Mouse (Mus musculus) spleen, adult 2 months (tissue): ENCODE measurements around the gene Actl6a. TPM values are rescaled to one million over a fixed set of nuclear protein-coding genes. Genes with fewer than 3 reads are reported as not detected.
A peak's percentile ranks its signal among the peaks of the same experiment; 100 is the strongest.
"Not testable (repeated sequence)": the region's sequence is repeated elsewhere in the genome, so short reads cannot be mapped to it uniquely, and the experiment has no call there.

ENCODE experiments used
- DNase-seq, 2 experiments: peaks; one replicate each; pipeline versions ENCODE4 v3.0.0 to v3.0.0-alpha.2; 2012 to 2021; ENCODE audit warnings: low spot score in 2 of 2, low read depth in 1 of 2
- H3K27ac ChIP-seq: fragments of 200-500 bp; 2 replicates; pipeline ENCODE4 v1.5.1; 2012; ENCODE audit warnings: low read length, inconsistent platforms; ENCODE audit not compliant: insufficient read depth
- H3K27me3 ChIP-seq: fragments of 200-500 bp; 2 replicates; pipeline ENCODE4 v1.6.1; 2012; ENCODE audit warnings: mild to moderate bottlenecking, moderate library complexity, low read length, inconsistent platforms; ENCODE audit not compliant: control insufficient read depth, insufficient read depth
- H3K36me3 ChIP-seq: fragments of 200-500 bp; 2 replicates; pipeline ENCODE4 v1.6.1; 2012; ENCODE audit warnings: mild to moderate bottlenecking, low read length, inconsistent platforms; ENCODE audit not compliant: control insufficient read depth, insufficient read depth
- H3K4me1 ChIP-seq: fragments of 200-500 bp; 2 replicates; pipeline ENCODE4 v1.6.1; 2011; ENCODE audit warnings: inconsistent platforms; ENCODE audit not compliant: control insufficient read depth, insufficient read depth, insufficient read length
- H3K4me3 ChIP-seq: fragments of 200-500 bp; 2 replicates; pipeline ENCODE4 v1.5.1; 2011; ENCODE audit warnings: mild to moderate bottlenecking, inconsistent platforms; ENCODE audit not compliant: insufficient read depth, insufficient read length; ENCODE audit errors: extremely low read depth
- CTCF ChIP-seq: fragments of 200-500 bp; IDR thresholded peaks from 2 replicates; pipeline ENCODE4 v1.5.1; 2011; ENCODE audit warnings: mild to moderate bottlenecking, inconsistent platforms; ENCODE audit not compliant: insufficient read depth, insufficient read length, insufficient replicate concordance; ENCODE audit errors: extremely low read depth
- POLR2A ChIP-seq: fragments of 200-500 bp; IDR thresholded peaks from 2 replicates; pipeline ENCODE4 v1.6.1; 2011; ENCODE audit warnings: low read depth, low read length, inconsistent platforms
- whole genome bisulfite sequencing: fragments of 180-500 bp; shearing (Covaris S2); methylation state at CpG from one replicate; pipeline ENCODE4 v1.1.7; 2018; 5-methylcytosine and 5-hydroxymethylcytosine counted together
- polyA plus RNA-seq: library from polyadenylated mRNA; depleted of rRNA; stranded (reverse); fragments of >200 nt; gene quantifications from 2 replicates; pipeline ENCODE4 v1.2.3, GENCODE M21; 2012

Gene Actl6a
- polyA plus RNA-seq, 1 experiment: 14.8 TPM

- H3K4me1 ChIP-seq: no peaks in the 10 kb centered on the region; the same call in 1 of the 2 replicates
- under 1% methylated on average over 90 of the region's 90 CpGs for WGBS
- H3K4me3 ChIP-seq: peak overlapping the region; percentile 89
- no peak for TF ChIP-seq CTCF
- H3K36me3 ChIP-seq: peaks cover 7% of the 10 kb centered on the region
- DNase-seq: peak; percentile 97 to 98
- peak overlapping the region; percentile 83 for H3K27ac ChIP-seq
- H3K27me3 ChIP-seq: no peaks in the 10 kb centered on the region
Observed at GRCm38 (mm10) chr3:32708368-32709231, 2.5 kb downstream of the Actl6a start.

- Histone ChIP-seq H3K36me3 (peaks cover 12% of the 10 kb centered on the region), H3K4me3 (peak overlapping the region; percentile 89), H3K27ac (peak overlapping the region; percentile 83), H3K27me3 (no peaks in the 10 kb centered on the region), H3K4me1 (no peaks in the 10 kb centered on the region; the same call in 1 of the 2 replicates)
- DNase-seq: peak in 1 of 2 experiments; percentile 8
- TF ChIP-seq CTCF (no peak), POLR2A (no peak)
- WGBS: 6% methylated on average over 9 of the region's 9 CpGs
Observed at GRCm38 (mm10) chr3:32709388-32709787, 3.3 kb downstream of the Actl6a start.

- Histone ChIP-seq H3K27me3 (no peaks in the 10 kb centered on the region), H3K4me3 (no peak overlapping the region), H3K4me1 (no peaks in the 10 kb centered on the region), H3K36me3 (peaks cover 35% of the 10 kb centered on the region), H3K27ac (no peak overlapping the region)
- TF ChIP-seq POLR2A: no peak
- TF ChIP-seq CTCF: no peak
- WGBS: 97% methylated on average over 3 of the region's 3 CpGs
- DNase-seq: no peak
Observed at GRCm38 (mm10) chr3:32713711-32714110, 7.6 kb downstream of the Actl6a start.

- not testable (repeated sequence) for H3K27ac ChIP-seq, H3K4me1 ChIP-seq, DNase-seq, H3K4me3 ChIP-seq, H3K27me3 ChIP-seq
- H3K36me3 ChIP-seq: peaks cover 42% of the 10 kb centered on the region
- WGBS: 94% methylated on average over 6 of the region's 6 CpGs
Observed at GRCm38 (mm10) chr3:32717403-32717802, 11.3 kb downstream of the Actl6a start.

- Histone ChIP-seq H3K36me3 (peaks cover 44% of the 10 kb centered on the region), H3K27ac (no peak overlapping the region), H3K27me3 (no peaks in the 10 kb centered on the region), H3K4me1 (no peaks in the 10 kb centered on the region), H3K4me3 (no peak overlapping the region)
- DNase-seq: no peak
- WGBS: 95% methylated on average over 5 of the region's 5 CpGs
- TF ChIP-seq CTCF: no peak
- TF ChIP-seq POLR2A: no peak
Observed at GRCm38 (mm10) chr3:32718271-32718670, 12.2 kb downstream of the Actl6a start.

GRCm38 (mm10) chr3:32724191-32724590, 18.1 kb downstream of the Actl6a start:
- DNase-seq: no peak
- no peak for TF ChIP-seq POLR2A
- TF ChIP-seq CTCF: no peak
- WGBS: 93% methylated on average over 7 of the region's 7 CpGs
- Histone ChIP-seq H3K4me3 (no peak overlapping the region), H3K4me1 (no peaks in the 10 kb centered on the region), H3K27ac (no peak overlapping the region), H3K36me3 (peaks cover 41% of the 10 kb centered on the region), H3K27me3 (no peaks in the 10 kb centered on the region)

GRCm38 (mm10) chr3:32725951-32726350, 19.9 kb downstream of the Actl6a start:
- Histone ChIP-seq H3K27me3 (no peaks in the 10 kb centered on the region), H3K4me1 (no peaks in the 10 kb centered on the region), H3K4me3 (no peak overlapping the region), H3K27ac (no peak overlapping the region), H3K36me3 (peaks cover 44% of the 10 kb centered on the region)
- DNase-seq: no peak
- TF ChIP-seq POLR2A: no peak
- TF ChIP-seq CTCF: no peak
- 91% methylated on average over 5 of the region's 5 CpGs for WGBS
